Comparison of ENCODE assay signal across 31 mouse cellular contexts in genomic region chr14:48128701-48129100, GRCm38 (mm10).
"Had no signal": no experiment of that assay in that cellular context is flagged by ENCODE, and none has a peak within 500 bp of the region (broad histone marks: within the 10 kb centered on the region; RNA-seq: fewer than 3 reads in every experiment).

No protein-coding gene starts in this region.

- H3K4me3 ChIP-seq: limb, embryonic 10.5 days; limb, embryonic 12.5 days; limb, embryonic 13.5 days; limb, embryonic 15.5 days; liver, embryonic 12.5 days; liver, embryonic 13.5 days; liver, embryonic 15.5 days; lung, embryonic 15.5 days; megakaryocyte, embryonic 14.5 days; midbrain, embryonic 12.5 days; midbrain, embryonic 13.5 days; midbrain, embryonic 15.5 days; myocyte; neural tube, embryonic 12.5 days had no signal

- H3K9ac ChIP-seq: limb, embryonic 12.5 days; limb, embryonic 13.5 days; limb, embryonic 15.5 days; liver, embryonic 12.5 days; liver, embryonic 13.5 days; liver, embryonic 14.5 days; liver, embryonic 15.5 days; liver, postnatal 0 days; lung, embryonic 14.5 days; lung, embryonic 15.5 days; midbrain, embryonic 12.5 days; midbrain, embryonic 13.5 days; midbrain, embryonic 15.5 days; neural tube, embryonic 12.5 days had no signal

- H3K27ac ChIP-seq: limb, embryonic 10.5 days; limb, embryonic 12.5 days; limb, embryonic 13.5 days; limb, embryonic 15.5 days; liver, embryonic 12.5 days; liver, embryonic 13.5 days; liver, embryonic 14.5 days; liver, embryonic 15.5 days; lung, embryonic 15.5 days; macrophage; midbrain, embryonic 12.5 days; midbrain, embryonic 13.5 days; midbrain, embryonic 15.5 days; neural tube, embryonic 12.5 days had no signal

- H3K27me3 ChIP-seq: limb, embryonic 12.5 days; limb, embryonic 15.5 days; liver, embryonic 15.5 days; lung, embryonic 15.5 days; neural tube, embryonic 12.5 days had no signal

- H3K4me1 ChIP-seq: megakaryocyte, embryonic 14.5 days had no signal

- DNase-seq: left cerebral cortex, postnatal 4 days; liver; liver, embryonic 13.5 days; liver, postnatal 0 days; lung, adult 18-20 months; lung, adult 2 months; lung, embryonic 14.5 days; lung, postnatal 10 days; lung, postnatal 14 days; lung, postnatal 36 days; lung, postnatal 4 days; midbrain, embryonic 14.5 days had no signal

- H3K4me2 ChIP-seq: limb, embryonic 12.5 days; limb, embryonic 13.5 days; limb, embryonic 15.5 days; liver, embryonic 11.5 days; liver, embryonic 12.5 days; liver, embryonic 13.5 days; liver, embryonic 15.5 days; lung, embryonic 14.5 days; lung, embryonic 15.5 days; midbrain, embryonic 11.5 days; midbrain, embryonic 12.5 days; midbrain, embryonic 13.5 days; midbrain, embryonic 15.5 days; neural tube, embryonic 12.5 days had no signal

- ATAC-seq: liver, embryonic 12.5 days; liver, postnatal 0 days; lung, postnatal 0 days; midbrain, embryonic 13.5 days; midbrain, embryonic 15.5 days; midbrain, embryonic 16.5 days had no signal

- H3K9me3 ChIP-seq: limb, embryonic 10.5 days; limb, embryonic 12.5 days; limb, embryonic 13.5 days; limb, embryonic 15.5 days; liver, embryonic 12.5 days; liver, embryonic 13.5 days; liver, embryonic 15.5 days; lung, embryonic 15.5 days; megakaryocyte, embryonic 14.5 days; midbrain, embryonic 12.5 days; midbrain, embryonic 13.5 days; midbrain, embryonic 15.5 days; neural tube, embryonic 12.5 days had no signal

- H3K36me3 ChIP-seq: limb, embryonic 12.5 days; limb, embryonic 13.5 days; limb, embryonic 15.5 days; liver, embryonic 12.5 days; liver, embryonic 13.5 days; liver, embryonic 15.5 days; lung, embryonic 15.5 days; midbrain, embryonic 13.5 days; midbrain, embryonic 15.5 days; neural tube, embryonic 12.5 days had no signal
